Mouse (Mus musculus) heart, embryonic 15.5 days (tissue): ENCODE measurements around the gene Ccdc38. TPM values are rescaled to one million over a fixed set of nuclear protein-coding genes. Genes with fewer than 3 reads are reported as not detected.
A peak's percentile ranks its signal among the peaks of the same experiment; 100 is the strongest.

Experiments used
- ATAC-seq: fragments of 200-750 bp; cut with Nextera tagmentation; replicated peaks from 2 replicates; pipeline ENCODE4 v1.8.0; 2017; ENCODE audit warnings: low read depth, moderate TSS enrichment; ENCODE audit not compliant: insufficient number of reproducible peaks, insufficient read depth, low FRiP score
- H3K27ac ChIP-seq: fragments of 300-500 bp; sonication (generic); 2 replicates; pipeline ENCODE4 v1.5.1; 2015; ENCODE audit warnings: mild to moderate bottlenecking, inconsistent platforms
- H3K27me3 ChIP-seq: fragments of 300-500 bp; sonication (generic); 2 replicates; pipeline ENCODE4 v1.6.1; 2015; ENCODE audit warnings: inconsistent platforms
- H3K36me3 ChIP-seq: fragments of 300-500 bp; sonication (generic); 2 replicates; pipeline ENCODE4 v1.6.1; 2015; ENCODE audit warnings: mild to moderate bottlenecking, inconsistent platforms
- H3K4me1 ChIP-seq: fragments of 300-500 bp; sonication (generic); replicated peaks from 2 replicates; pipeline ENCODE4 v1.6.1; 2015; ENCODE audit warnings: inconsistent platforms
- H3K4me2 ChIP-seq: fragments of 300-500 bp; sonication (generic); 2 replicates; pipeline ENCODE4 v1.6.1; 2015; ENCODE audit warnings: inconsistent platforms, mild to moderate bottlenecking, moderate library complexity
- H3K4me3 ChIP-seq: fragments of 300-500 bp; sonication (generic); 2 replicates; pipeline ENCODE4 v1.5.1; 2015; ENCODE audit warnings: mild to moderate bottlenecking, inconsistent platforms
- H3K9ac ChIP-seq: fragments of 300-500 bp; sonication (generic); 2 replicates; pipeline ENCODE4 v1.6.1; 2015; ENCODE audit warnings: mild to moderate bottlenecking, inconsistent platforms
- H3K9me3 ChIP-seq: fragments of 300-500 bp; sonication (generic); replicated peaks from 2 replicates; pipeline ENCODE4 v1.6.1; 2016; ENCODE audit warnings: inconsistent platforms
- WGBS: fragments of 180-500 bp; shearing (Covaris S2); methylation state at CpG from one replicate; pipeline ENCODE4 v1.1.7; 2015; ENCODE audit warnings: mixed read lengths; 5-methylcytosine and 5-hydroxymethylcytosine counted together
- polyA plus RNA-seq: library from polyadenylated mRNA; unstranded; fragments of >200 nt; fragmentation: Nextera tagmentation; extraction: Ambion mirVana; gene quantifications from 2 replicates; pipeline ENCODE4 v1.2.1, GENCODE M21; 2015

Ccdc38 gene
- polyA plus RNA-seq, result 0.10 and 0.14 TPM in 2 replicates

- peak within 1 kb of the TSS; percentile 46 for H3K4me3 ChIP-seq
- 47% methylated on average over 17 of the region's 17 CpGs for WGBS
- peaks cover 11% of the 10 kb centered on the region for H3K4me1 ChIP-seq
- H3K36me3 ChIP-seq, result no peaks in the 10 kb centered on the region
- H3K9ac ChIP-seq, result peak within 1 kb of the TSS; percentile 31
- H3K27me3 ChIP-seq, result peaks cover 15% of the 10 kb centered on the region
- ATAC-seq, result 0 out of 2 replicates have a peak, but pooled peaks have one; percentile 9
- H3K4me2 ChIP-seq, result peak within 1 kb of the TSS; percentile 75
- no peak within 1 kb of the TSS for H3K27ac ChIP-seq
- H3K9me3 ChIP-seq, result no peaks in the 10 kb centered on the region
These were observed at the start of gene Ccdc38 for GRCm38 (mm10) chr10:93540431-93541210. Gene Ccdc38, plus strand, starts transcription at chr10:93540632.

GRCm38 (mm10) chr10:93500864-93501263 is 39.6 kb upstream of the Ccdc38 start:
- 61% methylated on average over 10 of the region's 10 CpGs for WGBS
- Histone ChIP-seq H3K9ac (no peak overlapping the region), H3K4me2 (no peak overlapping the region)

GRCm38 (mm10) chr10:93501346-93501745 is 39.1 kb upstream of the Ccdc38 start:
- 75% methylated on average over 10 of the region's 10 CpGs for WGBS

More at GRCm38 (mm10) chr10:93500864-93501263, 39.6 kb upstream of the Ccdc38 start:
- no peak for ATAC-seq
- Histone ChIP-seq H3K27ac (no peak overlapping the region), H3K27me3 (no peaks in the 10 kb centered on the region), H3K9me3 (no peaks in the 10 kb centered on the region), H3K36me3 (no peaks in the 10 kb centered on the region), H3K4me1 (no peaks in the 10 kb centered on the region; the same call in 1 of the 2 replicates), H3K4me3 (no peak overlapping the region)

GRCm38 (mm10) chr10:93508383-93508970 is 32.0 kb upstream of the Ccdc38 start:
- H3K27me3 ChIP-seq, result no peaks in the 10 kb centered on the region
- H3K4me3 ChIP-seq, result no peak overlapping the region
- no peaks in the 10 kb centered on the region for H3K4me1 ChIP-seq
- H3K4me2 ChIP-seq, result no peak overlapping the region
- ATAC-seq, result no peak
- no peak overlapping the region for H3K27ac ChIP-seq
- no peaks in the 10 kb centered on the region for H3K9me3 ChIP-seq
- no peaks in the 10 kb centered on the region for H3K36me3 ChIP-seq
- H3K9ac ChIP-seq, result no peak overlapping the region
- WGBS, result 74% methylated on average over 7 of the region's 7 CpGs

More at GRCm38 (mm10) chr10:93501346-93501745, 39.1 kb upstream of the Ccdc38 start:
- Histone ChIP-seq H3K9me3 (no peaks in the 10 kb centered on the region), H3K4me3 (no peak overlapping the region), H3K27ac (no peak overlapping the region), H3K27me3 (no peaks in the 10 kb centered on the region), H3K4me1 (no peaks in the 10 kb centered on the region; the same call in 1 of the 2 replicates), H3K36me3 (no peaks in the 10 kb centered on the region), H3K9ac (no peak overlapping the region), H3K4me2 (no peak overlapping the region)
- ATAC-seq, result no peak

GRCm38 (mm10) chr10:93509532-93510153 is 30.8 kb upstream of the Ccdc38 start:
- Histone ChIP-seq H3K27me3 (no peaks in the 10 kb centered on the region), H3K4me1 (no peaks in the 10 kb centered on the region), H3K4me3 (no peak overlapping the region), H3K9ac (no peak overlapping the region), H3K9me3 (no peaks in the 10 kb centered on the region), H3K36me3 (no peaks in the 10 kb centered on the region), H3K27ac (no peak overlapping the region), H3K4me2 (no peak overlapping the region)
- 81% methylated on average over 15 of the region's 15 CpGs for WGBS
- no peak for ATAC-seq

GRCm38 (mm10) chr10:93515419-93515818 is 25.0 kb upstream of the Ccdc38 start:
- ATAC-seq, result no peak
- 48% methylated on average over 1 of the region's 1 CpGs for WGBS

GRCm38 (mm10) chr10:93515927-93516326 is 24.5 kb upstream of the Ccdc38 start:
- WGBS, result 79% methylated on average over 12 of the region's 12 CpGs
- ATAC-seq, result no peak
- H3K27me3 ChIP-seq, result no peaks in the 10 kb centered on the region

More at GRCm38 (mm10) chr10:93515419-93515818, 25.0 kb upstream of the Ccdc38 start:
- Histone ChIP-seq H3K9me3 (no peaks in the 10 kb centered on the region), H3K4me2 (no peak overlapping the region), H3K36me3 (no peaks in the 10 kb centered on the region), H3K9ac (no peak overlapping the region), H3K27ac (no peak overlapping the region), H3K4me1 (no peaks in the 10 kb centered on the region), H3K4me3 (no peak overlapping the region), H3K27me3 (no peaks in the 10 kb centered on the region)

GRCm38 (mm10) chr10:93517754-93518153 is 22.7 kb upstream of the Ccdc38 start:
- H3K27ac ChIP-seq, result no peak overlapping the region
- no peaks in the 10 kb centered on the region for H3K36me3 ChIP-seq
- no peaks in the 10 kb centered on the region for H3K27me3 ChIP-seq
- ATAC-seq, result no peak
- no peaks in the 10 kb centered on the region for H3K4me1 ChIP-seq
- no peak overlapping the region for H3K9ac ChIP-seq
- H3K4me3 ChIP-seq, result no peak overlapping the region
- no peaks in the 10 kb centered on the region for H3K9me3 ChIP-seq
- 57% methylated on average over 4 of the region's 4 CpGs for WGBS
- H3K4me2 ChIP-seq, result no peak overlapping the region

More at GRCm38 (mm10) chr10:93515927-93516326, 24.5 kb upstream of the Ccdc38 start:
- Histone ChIP-seq H3K9me3 (no peaks in the 10 kb centered on the region), H3K4me1 (no peaks in the 10 kb centered on the region), H3K27ac (no peak overlapping the region), H3K4me3 (no peak overlapping the region), H3K36me3 (no peaks in the 10 kb centered on the region), H3K4me2 (no peak overlapping the region), H3K9ac (no peak overlapping the region)

- 73% methylated on average over 4 of the region's 4 CpGs for WGBS
- H3K27me3 ChIP-seq, result no peaks in the 10 kb centered on the region
- H3K4me3 ChIP-seq, result no peak overlapping the region
- H3K27ac ChIP-seq, result no peak overlapping the region
- H3K36me3 ChIP-seq, result no peaks in the 10 kb centered on the region
- no peak overlapping the region for H3K9ac ChIP-seq
- no peaks in the 10 kb centered on the region for H3K4me1 ChIP-seq
- H3K9me3 ChIP-seq, result no peaks in the 10 kb centered on the region
- ATAC-seq, result no peak
- no peak overlapping the region for H3K4me2 ChIP-seq
These were observed 22.2 kb upstream of the Ccdc38 start for GRCm38 (mm10) chr10:93518186-93518585.

GRCm38 (mm10) chr10:93518620-93519019 is 21.8 kb upstream of the Ccdc38 start:
- Histone ChIP-seq H3K27me3 (no peaks in the 10 kb centered on the region), H3K27ac (no peak overlapping the region), H3K9ac (no peak overlapping the region), H3K36me3 (no peaks in the 10 kb centered on the region), H3K9me3 (no peaks in the 10 kb centered on the region), H3K4me2 (no peak overlapping the region), H3K4me3 (no peak overlapping the region), H3K4me1 (no peaks in the 10 kb centered on the region)
- 85% methylated on average over 2 of the region's 2 CpGs for WGBS
- ATAC-seq, result no peak

GRCm38 (mm10) chr10:93519159-93519558 is 21.3 kb upstream of the Ccdc38 start:
- Histone ChIP-seq H3K9me3 (no peaks in the 10 kb centered on the region), H3K4me2 (no peak overlapping the region), H3K4me3 (no peak overlapping the region), H3K36me3 (no peaks in the 10 kb centered on the region), H3K27me3 (no peaks in the 10 kb centered on the region), H3K27ac (no peak overlapping the region), H3K4me1 (no peaks in the 10 kb centered on the region), H3K9ac (no peak overlapping the region)
- ATAC-seq, result no peak
- WGBS, result 87% methylated on average over 8 of the region's 8 CpGs
